Mouse (Mus musculus) neural tube, embryonic 12.5 days (tissue): ENCODE results near the gene Crtap. TPM values are rescaled to one million over a fixed set of nuclear protein-coding genes. Genes with fewer than 3 reads are reported as not detected.
A peak's percentile ranks its signal among the peaks of the same experiment; 100 is the strongest.
"Not testable (repeated sequence)": the region's sequence is repeated elsewhere in the genome, so short reads cannot be mapped to it uniquely, and the experiment has no call there.

Experiments used
- ATAC-seq: fragments of 200-750 bp; cut with Nextera tagmentation; 2 replicates; pipeline ENCODE4 v1.8.0; 2017; ENCODE audit warnings: low read depth, mild to moderate bottlenecking, moderate TSS enrichment, moderate library complexity; ENCODE audit not compliant: low FRiP score
- H3K27ac ChIP-seq: fragments of 300-500 bp; sonication (generic); 2 replicates; pipeline ENCODE4 v1.5.1; 2016
- H3K27me3 ChIP-seq: fragments of 300-500 bp; sonication (generic); replicated peaks from 2 replicates; pipeline ENCODE4 v1.6.1; 2016; ENCODE audit warnings: mild to moderate bottlenecking
- H3K36me3 ChIP-seq: fragments of 300-500 bp; sonication (generic); 2 replicates; pipeline ENCODE4 v1.6.1; 2016; ENCODE audit warnings: mild to moderate bottlenecking
- H3K4me1 ChIP-seq: fragments of 300-500 bp; sonication (generic); 2 replicates; pipeline ENCODE4 v1.6.1; 2016
- H3K4me2 ChIP-seq: fragments of 300-500 bp; sonication (generic); replicated peaks from 2 replicates; pipeline ENCODE4 v1.6.1; 2016; ENCODE audit warnings: mild to moderate bottlenecking
- H3K4me3 ChIP-seq: fragments of 300-500 bp; sonication (generic); 2 replicates; pipeline ENCODE4 v1.5.1; 2016
- H3K9ac ChIP-seq: fragments of 300-500 bp; sonication (generic); 2 replicates; pipeline ENCODE4 v1.6.1; 2016; ENCODE audit warnings: mild to moderate bottlenecking
- H3K9me3 ChIP-seq: fragments of 300-500 bp; sonication (generic); 2 replicates; pipeline ENCODE4 v1.6.1; 2016; ENCODE audit warnings: mild to moderate bottlenecking
- WGBS: fragments of 180-500 bp; shearing (Covaris S2); methylation state at CpG from one replicate; pipeline ENCODE4 v1.1.7; 2016; 5-methylcytosine and 5-hydroxymethylcytosine counted together
- polyA plus RNA-seq: library from polyadenylated mRNA; unstranded; fragments of >200 nt; fragmentation: Nextera tagmentation; extraction: Ambion mirVana; gene quantifications from 2 replicates; pipeline ENCODE4 v1.2.1, GENCODE M21; 2016

Crtap gene
- polyA plus RNA-seq, 1 experiment from 2014 or later, result 41.3 TPM

DNA sequence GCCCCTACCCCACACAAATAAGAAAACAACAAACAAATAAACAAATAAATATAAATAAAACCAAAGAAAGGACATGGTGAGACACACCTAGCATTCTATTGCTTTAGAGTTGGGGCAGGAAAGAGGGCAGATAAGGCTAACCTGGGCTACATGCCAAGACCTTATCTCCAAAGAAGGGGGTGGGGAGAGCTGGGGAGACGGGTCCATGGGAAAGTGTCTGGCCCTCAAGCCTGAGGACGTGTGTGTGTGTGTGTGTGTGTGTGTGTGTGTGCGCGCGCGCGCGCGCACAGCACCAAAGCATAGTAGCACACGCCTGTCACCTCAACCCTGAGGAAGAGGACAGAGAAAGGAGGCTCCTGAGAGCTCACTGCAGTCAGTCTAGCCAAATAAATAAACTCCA is 13.3 kb downstream of the Crtap start:
- WGBS, result 93% methylated on average over 10 of the region's 10 CpGs
- Histone ChIP-seq H3K27me3 (no peaks in the 10 kb centered on the region), H3K36me3 (no peaks in the 10 kb centered on the region), H3K4me2 (no peak overlapping the region), H3K4me1 (no peaks in the 10 kb centered on the region), H3K4me3 (no peak overlapping the region), H3K9me3 (no peaks in the 10 kb centered on the region), H3K27ac (no peak overlapping the region), H3K9ac (no peak overlapping the region)
- ATAC-seq, result no peak

DNA sequence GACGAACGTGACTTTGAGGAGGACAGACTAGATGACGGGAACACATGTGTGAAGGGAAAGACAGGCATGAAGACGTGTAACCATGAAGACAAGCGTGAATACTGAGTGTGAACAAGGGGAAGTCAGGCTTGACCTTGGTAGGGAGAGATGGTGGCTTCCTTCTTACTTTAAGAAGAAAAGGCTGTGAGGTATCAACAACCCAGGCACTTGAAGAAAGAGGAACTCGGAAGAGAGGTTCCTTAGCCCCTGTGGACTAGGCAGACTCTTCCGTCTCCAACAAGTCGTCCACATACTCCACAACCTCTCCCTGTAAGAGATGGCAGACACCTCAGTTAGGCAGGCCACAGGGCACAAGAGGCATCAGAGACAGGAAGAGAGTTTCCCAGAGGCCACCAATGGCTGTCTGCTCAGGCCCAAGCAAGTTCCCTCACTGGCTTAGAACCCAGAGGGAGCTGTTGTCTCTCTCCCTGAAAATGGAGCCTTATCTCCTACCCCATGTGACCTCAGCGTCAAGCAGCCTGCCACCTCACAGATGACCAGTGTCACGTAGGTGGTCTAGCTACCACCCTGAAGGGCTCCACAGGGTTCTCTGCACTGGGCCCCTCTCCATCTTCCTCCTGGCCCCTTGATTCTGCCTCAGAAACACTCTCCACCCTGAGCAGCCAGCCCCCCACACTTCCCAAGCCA is 15.1 kb downstream of the Crtap start:
- Histone ChIP-seq H3K9me3 (no peaks in the 10 kb centered on the region), H3K27ac (no peak overlapping the region), H3K9ac (no peak overlapping the region), H3K27me3 (no peaks in the 10 kb centered on the region), H3K4me1 (no peaks in the 10 kb centered on the region), H3K36me3 (no peaks in the 10 kb centered on the region), H3K4me3 (no peak overlapping the region), H3K4me2 (no peak overlapping the region)
- no peak for ATAC-seq
- 94% methylated on average over 10 of the region's 10 CpGs for WGBS

DNA sequence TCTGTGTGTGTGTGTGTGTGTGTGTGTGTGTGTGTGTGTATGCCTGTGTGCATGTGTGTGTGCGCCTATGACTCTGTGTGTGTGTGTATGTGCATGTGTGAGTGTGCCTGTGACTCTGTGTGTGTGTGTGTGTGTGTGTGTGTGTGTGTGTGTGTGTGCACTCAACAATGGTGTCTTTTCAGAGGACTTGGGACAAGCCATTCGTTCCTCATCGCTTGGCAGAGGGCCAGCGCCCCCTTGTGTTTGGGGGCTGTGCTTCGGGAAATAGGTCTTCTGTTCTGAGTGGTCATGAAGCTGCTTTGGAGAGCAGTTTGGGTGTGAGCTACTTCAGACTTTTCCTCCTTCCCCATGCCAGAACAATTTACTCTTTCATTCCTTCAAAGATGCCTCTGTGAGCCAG is 18.8 kb downstream of the Crtap start:
- not testable (repeated sequence) for H3K36me3 ChIP-seq, H3K27ac ChIP-seq, H3K4me1 ChIP-seq, ATAC-seq, H3K4me3 ChIP-seq, H3K4me2 ChIP-seq, H3K27me3 ChIP-seq, H3K9ac ChIP-seq, H3K9me3 ChIP-seq
- WGBS, result 41% methylated on average over 5 of the region's 5 CpGs

DNA sequence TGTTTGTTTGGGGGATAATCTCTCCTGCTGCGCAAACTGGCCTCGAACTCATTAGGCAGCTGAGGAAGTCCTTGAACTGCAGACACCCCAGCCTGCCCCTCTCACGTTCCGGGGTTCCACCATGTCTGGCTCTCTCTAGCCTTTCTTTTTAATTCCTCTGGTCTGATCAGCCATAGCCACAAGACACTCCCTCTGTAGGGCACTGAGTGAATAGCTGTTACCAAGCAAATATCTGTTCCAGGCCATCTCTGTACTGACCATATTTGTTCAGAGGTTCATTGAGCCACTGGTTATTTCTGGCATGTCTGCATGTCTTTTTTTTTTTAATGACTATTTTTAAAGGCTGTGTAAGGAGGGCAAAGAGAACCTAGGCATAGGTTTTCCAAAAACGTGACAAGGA is 21.1 kb downstream of the Crtap start:
- H3K36me3 ChIP-seq, ATAC-seq, H3K9ac ChIP-seq, H3K4me3 ChIP-seq, H3K4me1 ChIP-seq, H3K27me3 ChIP-seq, H3K4me2 ChIP-seq, H3K9me3 ChIP-seq, H3K27ac ChIP-seq: not testable (repeated sequence)
- 65% methylated on average over 5 of the region's 5 CpGs for WGBS

DNA sequence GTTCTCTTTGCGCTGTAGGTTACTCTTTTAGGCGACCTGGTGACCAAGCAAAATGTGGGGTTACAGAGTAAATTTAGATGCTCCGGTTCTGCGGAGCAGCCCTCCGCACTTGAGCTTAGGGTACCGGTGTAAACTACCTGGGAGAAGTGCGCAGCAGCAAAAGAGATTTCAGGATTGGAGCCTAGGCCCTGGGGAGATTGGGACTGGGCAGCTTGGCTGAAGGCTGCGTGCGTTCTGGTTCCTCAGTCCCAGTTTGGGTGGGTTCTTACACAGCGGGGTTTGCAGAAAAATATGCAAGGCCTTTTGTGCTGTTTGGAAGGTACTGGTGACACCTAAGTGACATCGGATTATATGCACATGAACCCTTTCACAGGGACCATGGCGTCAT is 22.0 kb downstream of the Crtap start:
- 0 out of 2 replicates have a peak, but pooled peaks cover 4% of the 10 kb centered on the region for H3K27me3 ChIP-seq
- no peaks in the 10 kb centered on the region for H3K36me3 ChIP-seq
- H3K27ac ChIP-seq, result no peak overlapping the region
- ATAC-seq, result peak; percentile 49
- H3K9me3 ChIP-seq, result no peaks in the 10 kb centered on the region
- peak overlapping the region; percentile 54 for H3K9ac ChIP-seq
- peak overlapping the region; percentile 45 for H3K4me3 ChIP-seq
- WGBS, result 12% methylated on average over 12 of the region's 12 CpGs
- H3K4me1 ChIP-seq, result no peaks in the 10 kb centered on the region
- H3K4me2 ChIP-seq, result peak overlapping the region; percentile 88

DNA sequence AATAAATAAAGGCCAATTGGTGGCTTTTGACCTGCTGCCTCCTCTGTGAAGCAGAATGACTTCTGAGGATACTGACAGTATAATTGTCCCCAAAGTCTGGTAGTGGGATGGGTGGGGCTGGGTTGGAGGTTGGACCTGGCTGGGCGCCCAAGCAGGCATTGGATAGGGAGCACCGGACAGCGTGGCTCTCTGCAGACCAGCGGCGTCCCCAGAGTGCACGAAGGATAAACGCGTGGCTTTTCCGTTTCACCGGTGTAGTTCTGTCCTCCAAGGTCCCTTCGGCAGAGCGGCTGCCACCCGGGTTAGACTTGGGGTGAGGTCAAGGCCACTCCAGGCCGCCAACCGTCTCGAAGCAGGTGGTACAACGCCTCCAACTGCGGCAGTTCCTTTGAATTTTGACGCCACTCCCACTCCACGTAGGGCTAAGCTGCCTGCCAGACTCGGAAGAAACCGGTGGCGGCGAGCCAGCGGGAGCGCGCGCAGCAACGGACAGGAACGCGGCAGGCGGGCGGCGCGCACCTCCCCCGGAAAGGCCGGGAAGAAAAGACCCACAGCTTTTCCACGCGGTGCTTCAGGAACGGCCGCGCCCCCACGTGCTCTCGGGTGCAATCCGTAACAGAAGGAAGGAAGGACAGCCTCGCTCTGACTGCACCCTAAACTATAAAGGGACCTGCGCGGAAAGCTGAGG is 22.5 kb downstream of the Crtap start:
- peak overlapping the region; percentile 45 for H3K4me3 ChIP-seq
- peak; percentile 70 for ATAC-seq
- peak overlapping the region; percentile 54 for H3K9ac ChIP-seq
- no peaks in the 10 kb centered on the region for H3K36me3 ChIP-seq
- peak overlapping the region; percentile 88 for H3K4me2 ChIP-seq
- 0 out of 2 replicates have a peak, but pooled peaks cover 4% of the 10 kb centered on the region for H3K27me3 ChIP-seq
- WGBS, result under 1% methylated on average over 48 of the region's 48 CpGs
- no peaks in the 10 kb centered on the region for H3K4me1 ChIP-seq
- no peaks in the 10 kb centered on the region for H3K9me3 ChIP-seq
- H3K27ac ChIP-seq, result no peak overlapping the region

DNA sequence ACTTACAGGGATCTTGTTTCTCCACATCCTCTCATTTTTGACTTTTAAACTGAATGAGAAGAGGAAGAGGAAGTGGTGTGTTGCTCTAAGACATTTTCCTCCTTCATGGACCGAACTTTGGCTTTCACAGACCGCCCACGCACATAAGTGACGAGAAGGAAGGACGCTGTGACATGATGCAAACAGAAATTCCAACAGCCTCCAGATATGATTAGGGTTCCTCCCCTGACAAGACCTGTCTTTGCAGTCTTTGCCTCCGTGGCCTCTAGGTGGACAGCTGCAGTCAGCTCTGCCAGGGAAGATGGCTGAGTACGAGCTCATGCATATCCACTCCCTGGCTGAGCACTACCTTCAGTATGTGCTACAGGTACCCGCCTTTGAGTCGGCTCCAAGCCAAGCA is 60.6 kb downstream of the Crtap start, which contains the start of gene Bcl2a1c:
Gene Bcl2a1c, plus strand, starts transcription at position 281 of the 400 bp plus-strand sequence.
- not testable (repeated sequence) for H3K27me3 ChIP-seq, H3K27ac ChIP-seq, ATAC-seq, H3K9ac ChIP-seq, H3K4me2 ChIP-seq, H3K36me3 ChIP-seq, H3K9me3 ChIP-seq, H3K4me3 ChIP-seq, H3K4me1 ChIP-seq
- 81% methylated on average over 9 of the region's 9 CpGs for WGBS

DNA sequence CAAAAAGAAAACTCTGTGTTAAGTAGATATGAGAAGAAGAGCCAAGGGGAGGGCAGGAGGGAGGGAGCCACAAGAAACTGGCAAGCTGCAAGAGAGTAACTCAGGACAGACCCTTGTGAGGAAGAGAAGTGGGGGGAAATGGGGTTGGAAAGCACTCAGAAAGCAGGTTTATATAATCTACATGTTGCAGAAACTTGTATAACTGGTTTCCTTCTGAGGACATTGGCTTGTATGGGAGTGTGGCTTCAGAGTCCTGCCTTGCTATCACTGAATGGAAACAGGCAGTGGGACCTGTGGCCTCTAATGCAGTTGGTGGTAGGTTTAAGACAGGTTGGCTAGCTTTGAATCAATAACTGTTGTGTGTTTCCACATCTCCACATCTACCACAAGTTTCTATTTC is 62.1 kb downstream of the Crtap start:
- H3K27ac ChIP-seq, H3K9ac ChIP-seq, H3K4me1 ChIP-seq, ATAC-seq, H3K27me3 ChIP-seq, H3K4me3 ChIP-seq, H3K36me3 ChIP-seq, H3K9me3 ChIP-seq, H3K4me2 ChIP-seq: not testable (repeated sequence)

DNA sequence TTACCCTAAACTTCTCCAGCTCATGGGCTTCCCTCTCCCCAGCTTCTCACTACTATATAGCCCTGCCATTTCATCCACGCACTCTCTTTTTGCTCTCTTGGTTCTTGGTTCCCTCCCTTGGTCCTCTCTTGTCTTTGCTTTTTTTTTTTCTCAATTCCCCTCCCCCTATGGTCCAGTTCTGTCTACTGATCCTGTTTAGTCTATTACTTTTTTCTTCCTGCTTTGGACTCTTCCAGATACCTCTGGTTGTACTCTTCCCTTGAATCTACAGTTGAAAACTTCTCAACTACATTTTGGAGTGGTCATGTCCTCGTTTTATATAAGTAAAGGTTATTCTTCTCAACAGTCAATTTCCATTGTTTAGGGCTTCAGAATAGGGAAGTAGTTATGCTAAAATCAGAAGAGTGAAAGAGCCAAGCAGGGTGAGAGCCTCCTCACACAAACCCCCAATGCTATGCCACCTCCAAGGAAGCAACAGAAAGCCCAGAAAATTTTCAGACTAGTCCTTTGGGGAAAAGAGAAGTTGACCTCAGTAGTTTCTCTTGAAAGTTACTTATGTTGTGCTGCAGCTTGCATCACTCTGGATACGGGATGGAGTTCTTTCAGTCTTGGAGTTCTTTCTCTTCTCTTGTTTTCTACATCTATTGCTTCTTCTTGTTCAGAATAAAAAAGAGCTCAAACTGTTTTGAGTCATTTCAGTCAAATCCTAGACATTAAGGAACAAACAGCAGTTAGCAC is 64.3 kb downstream of the Crtap start:
- WGBS, result 72% methylated on average over 3 of the region's 3 CpGs
- Histone ChIP-seq H3K4me3 (no peak overlapping the region), H3K27me3 (no peaks in the 10 kb centered on the region), H3K9ac (no peak overlapping the region), H3K27ac (no peak overlapping the region), H3K9me3 (no peaks in the 10 kb centered on the region), H3K36me3 (no peaks in the 10 kb centered on the region), H3K4me2 (no peak overlapping the region), H3K4me1 (no peaks in the 10 kb centered on the region)
- ATAC-seq, result no peak

Other genes starting within 250 kb of the Crtap start
- gene Bcl2a1c, start 60.5 kb downstream of the Crtap start, polyA plus RNA-seq, result not detected in 2 replicates
- gene Glb1, start 10.4 kb upstream of the Crtap start, polyA plus RNA-seq, result 22.4 and 24.5 TPM in 2 replicates
- 8.0 and 8.4 TPM in 2 replicates for gene Tmppe, start 10.4 kb upstream of the Crtap start, polyA plus RNA-seq
- gene Ccr4, start 114.2 kb upstream of the Crtap start, polyA plus RNA-seq, result not detected in 2 replicates
- gene C130032M10Rik, start 125.0 kb upstream of the Crtap start, polyA plus RNA-seq, result 0.28 and 0.29 TPM in 2 replicates
- 0.98 and 1.4 TPM in 2 replicates for gene Trim71, start 173.7 kb upstream of the Crtap start, polyA plus RNA-seq
- 63.8 and 64.3 TPM in 2 replicates for gene Cnot10, start 249.5 kb upstream of the Crtap start, polyA plus RNA-seq